ENCODE assay signal across 18 mouse cellular contexts in the genomic region with DNA sequence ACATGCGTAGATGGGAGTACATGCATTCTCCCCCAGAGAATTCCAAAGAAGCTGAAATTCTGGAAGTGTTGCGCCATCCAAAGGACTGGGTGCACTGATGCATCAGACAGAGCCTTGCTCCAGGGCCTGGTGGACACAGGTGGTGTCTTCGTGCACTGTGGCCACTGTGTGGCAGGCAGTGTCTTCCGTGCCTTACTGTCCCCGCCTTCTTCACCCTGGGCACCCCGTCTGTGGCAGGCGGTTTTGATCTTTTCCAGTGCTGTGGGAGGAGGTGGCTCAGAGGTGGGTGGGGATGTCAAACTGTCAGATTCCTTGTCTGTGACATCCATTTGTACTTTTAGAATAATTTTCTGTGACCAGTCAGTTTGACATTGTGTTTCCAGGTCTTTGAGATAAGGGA. TPM values are rescaled to one million over a fixed set of nuclear protein-coding genes. Genes with fewer than 3 reads are reported as not detected.
A peak's percentile ranks its signal among the peaks of the same experiment; 100 is the strongest.
DNase-seq lines count a peak whose midpoint lies in the region; ATAC-seq lines count a peak whose summit lies in the region.
"Had no signal": no experiment of that assay in that cellular context is flagged by ENCODE, and none has a peak within 500 bp of the region (broad histone marks: within the 10 kb centered on the region; RNA-seq: fewer than 3 reads in every experiment).

No protein-coding gene starts in this region.

- H3K4me2 ChIP-seq in liver, embryonic 16.5 days (ENCODE audit: low read depth, low read length), result no peak overlapping the region
- H3K4me2 ChIP-seq: embryonic facial prominence, embryonic 15.5 days; hindbrain, embryonic 13.5 days; kidney, embryonic 15.5 days had no signal

- peaks cover 74% of the 10 kb centered on the region for H3K36me3 ChIP-seq in liver, embryonic 16.5 days (ENCODE audit: control insufficient read depth, insufficient read depth)

- no peak overlapping the region for H3K9ac ChIP-seq in liver, embryonic 16.5 days (ENCODE audit: low read depth, low read length)
- H3K9ac ChIP-seq: embryonic facial prominence, embryonic 15.5 days; forebrain, postnatal 0 days; hindbrain, embryonic 13.5 days; kidney, embryonic 15.5 days had no signal

- no peaks in the 10 kb centered on the region for H3K27me3 ChIP-seq in liver, embryonic 16.5 days (ENCODE audit: control insufficient read depth, insufficient read depth, low read depth, low read length)
- H3K27me3 ChIP-seq: embryonic facial prominence, embryonic 15.5 days; hindbrain, embryonic 13.5 days; kidney, embryonic 15.5 days had no signal

- no peaks in the 10 kb centered on the region for H3K9me3 ChIP-seq in liver, embryonic 16.5 days (replicated peaks; ENCODE audit: control insufficient read depth, low read length)
- H3K9me3 ChIP-seq: embryonic facial prominence, embryonic 15.5 days; hindbrain, embryonic 13.5 days; kidney, embryonic 15.5 days; midbrain, embryonic 10.5 days had no signal

- ATAC-seq in common myeloid progenitor, adult 5-6 weeks (replicated peaks; ENCODE audit: low read depth, poor library complexity, severe bottlenecking), result peak; percentile 58
- ATAC-seq in liver, embryonic 16.5 days (ENCODE audit: low read depth), result no peak
- ATAC-seq: forebrain, postnatal 0 days had no signal

- WGBS in liver, embryonic 16.5 days (ENCODE audit: insufficient replicate concordance), result 58% methylated on average over 7 of the region's 7 CpGs

- peak; percentile 82 for DNase-seq in heart, adult 11 months
- DNase-seq in heart, postnatal 10 days, result no peak
- peak; percentile 55 for DNase-seq in CD4-positive helper T cell, adult 2 months (ENCODE audit: low read depth, low spot score)
- DNase-seq in right cerebral cortex, postnatal 36 days (ENCODE audit: low spot score in 2 of 2), result no peak
- DNase-seq in layer of hippocampus, adult 8-10 months (ENCODE audit: low spot score in 2 of 2), result no peak
- no peak for DNase-seq in testis, postnatal 14 days (ENCODE audit: low spot score)
- DNase-seq: cerebellum, postnatal 25 days; forebrain, postnatal 0 days; gastrocnemius, postnatal 36 days; lung, adult 2 months had no signal

- intact Hi-C loops in heart, postnatal 10 days (cut with DNase I), result no loop called here

- H3K4me3 ChIP-seq in liver, embryonic 16.5 days (ENCODE audit: low read depth, low read length), result no peak overlapping the region
- H3K4me3 ChIP-seq: embryonic facial prominence, embryonic 15.5 days; hindbrain, embryonic 13.5 days; kidney, embryonic 15.5 days; midbrain, embryonic 10.5 days had no signal

- peaks cover 42% of the 10 kb centered on the region for H3K4me1 ChIP-seq in liver, embryonic 16.5 days (ENCODE audit: control insufficient read depth, low read depth, low read length)
- H3K4me1 ChIP-seq: embryonic facial prominence, embryonic 15.5 days; hindbrain, embryonic 13.5 days; kidney, embryonic 15.5 days; midbrain, embryonic 10.5 days had no signal

- H3K27ac ChIP-seq in liver, embryonic 16.5 days (ENCODE audit: low read length), result 0 out of 2 replicates have a peak overlapping the region, but pooled peaks have one; percentile 5
- H3K27ac ChIP-seq: embryonic facial prominence, embryonic 15.5 days; hindbrain, embryonic 13.5 days; kidney, embryonic 15.5 days; midbrain, embryonic 10.5 days had no signal

RNA-seq across cellular contexts. Expression of gene Cpox, which starts 8.6 kb away (rescaled TPM):
- total RNA-seq in heart, postnatal 10 days (2021), result 10 to 100 TPM; 20.4 to 25.7 TPM
- 57.3 and 76.1 TPM in 2 replicates for total RNA-seq in common myeloid progenitor, adult 5-6 weeks (2017)
- 356 and 399 TPM in 2 replicates for polyA plus RNA-seq in liver, embryonic 16.5 days (2015; fragmentation: Nextera tagmentation; extraction: Ambion mirVana)
- 10 to 100 TPM; 45.1 to 57.0 (median 52.8) TPM for total RNA-seq in layer of hippocampus, adult 8-10 months (2022)

RNA-seq across cellular contexts. Expression of gene E330017A01Rik, which starts 40.1 kb away (rescaled TPM):
- total RNA-seq in heart, postnatal 10 days (2021), result not detected
- not detected in 2 replicates for total RNA-seq in common myeloid progenitor, adult 5-6 weeks (2017)
- polyA plus RNA-seq in liver, embryonic 16.5 days (2015; fragmentation: Nextera tagmentation; extraction: Ambion mirVana), result not detected in 2 replicates
- total RNA-seq in layer of hippocampus, adult 8-10 months (2022), result not detected
- total RNA-seq: forebrain, postnatal 0 days; gastrocnemius, postnatal 36 days; left cerebral cortex, postnatal 10 days had no signal
- polyA plus RNA-seq: embryonic facial prominence, embryonic 15.5 days; forebrain, postnatal 0 days; hindbrain, embryonic 13.5 days; kidney, embryonic 15.5 days; lung, adult 2 months; midbrain, embryonic 10.5 days; spleen, adult 2 months had no signal

RNA-seq across cellular contexts. Expression of gene Gpr15, which starts 40.2 kb away (rescaled TPM):
- not detected for total RNA-seq in heart, postnatal 10 days (2021)
- total RNA-seq in common myeloid progenitor, adult 5-6 weeks (2017), result not detected in 2 replicates
- polyA plus RNA-seq in liver, embryonic 16.5 days (2015; fragmentation: Nextera tagmentation; extraction: Ambion mirVana), result not detected in 2 replicates
- not detected for total RNA-seq in layer of hippocampus, adult 8-10 months (2022)
- total RNA-seq: gastrocnemius, postnatal 36 days; left cerebral cortex, postnatal 10 days had no signal
- polyA plus RNA-seq: forebrain, postnatal 0 days; hindbrain, embryonic 13.5 days; kidney, embryonic 15.5 days had no signal

RNA-seq across cellular contexts. Expression of gene Cldnd1, which starts 49.0 kb away (rescaled TPM):
- total RNA-seq in heart, postnatal 10 days (2021), result 10 to 100 TPM; 69.1 to 69.7 TPM
- 24.0 TPM in 2 replicates for total RNA-seq in common myeloid progenitor, adult 5-6 weeks (2017)
- 23.8 and 24.2 TPM in 2 replicates for polyA plus RNA-seq in liver, embryonic 16.5 days (2015; fragmentation: Nextera tagmentation; extraction: Ambion mirVana)
- total RNA-seq in layer of hippocampus, adult 8-10 months (2022), result 100 to 1,000 TPM in 2 of 4 experiments, 10 to 100 TPM in 2; 87.9 to 106 (median 100) TPM

Comparison
In these comparisons a context has a peak if more than half of its experiments do, and no peak if none do; other contexts are left out.
1. DNase-seq: peak in heart, adult 11 months (single experiment) and CD4-positive helper T cell, adult 2 months (single experiment); none in heart, postnatal 10 days (0 of 2), right cerebral cortex, postnatal 36 days (0 of 2), layer of hippocampus, adult 8-10 months (0 of 2) and testis, postnatal 14 days (single experiment).